Mouse (Mus musculus): ENCODE results near the gene H2al1g.
A peak's percentile ranks its signal among the peaks of the same experiment; 100 is the strongest.
"Not testable (repeated sequence)": the region's sequence is repeated elsewhere in the genome, so short reads cannot be mapped to it uniquely, and the experiment has no call there.

Gene H2al1g

GRCm38 (mm10) chrX:11317956-11318355 is at the start of gene H2al1g:
Gene H2al1g (plus strand): TSS chrX:11318256.
- DNase-seq (ENCODE audit: low spot score in 2 of 2), result not testable (repeated sequence)

- DNase-seq (ENCODE audit: low spot score in 2 of 2), result peak in 1 of 2 experiments; percentile 10
These were observed 49.0 kb upstream of the H2al1g start for GRCm38 (mm10) chrX:11269074-11269473.

- DNase-seq (ENCODE audit: low spot score in 2 of 2), result no peak
These were observed 44.9 kb upstream of the H2al1g start for GRCm38 (mm10) chrX:11273190-11273589.

- DNase-seq (ENCODE audit: low spot score in 2 of 2), result no peak
These were observed 41.0 kb upstream of the H2al1g start for GRCm38 (mm10) chrX:11277083-11277482.

GRCm38 (mm10) chrX:11280741-11281140 is 37.3 kb upstream of the H2al1g start:
- no peak for DNase-seq (ENCODE audit: low spot score in 2 of 2)

- no peak for DNase-seq (ENCODE audit: low spot score in 2 of 2)
These were observed 29.7 kb upstream of the H2al1g start for GRCm38 (mm10) chrX:11288306-11288882.

GRCm38 (mm10) chrX:11289244-11289643 is 28.8 kb upstream of the H2al1g start:
- DNase-seq (ENCODE audit: low spot score in 2 of 2), result no peak

GRCm38 (mm10) chrX:11298957-11299356 is 19.1 kb upstream of the H2al1g start, which contains the start of gene H2al1a:
Gene H2al1a (plus strand): TSS chrX:11299257.
- DNase-seq (ENCODE audit: low spot score in 2 of 2), result not testable (repeated sequence)

GRCm38 (mm10) chrX:11302132-11302531 is 15.9 kb upstream of the H2al1g start, which contains the start of gene H2al1b:
Gene H2al1b (plus strand): TSS chrX:11302432.
- DNase-seq (ENCODE audit: low spot score in 2 of 2), result not testable (repeated sequence)

- DNase-seq (ENCODE audit: low spot score in 2 of 2), result not testable (repeated sequence)
These were observed 12.7 kb upstream of the H2al1g start, which contains the start of gene H2al1c for GRCm38 (mm10) chrX:11305355-11305754. Gene H2al1c (plus strand): TSS chrX:11305655.

- DNase-seq (ENCODE audit: low spot score in 2 of 2), result not testable (repeated sequence)
These were observed 9.5 kb upstream of the H2al1g start, which contains the start of gene H2al1d for GRCm38 (mm10) chrX:11308524-11308923. Gene H2al1d (plus strand): TSS chrX:11308824.

GRCm38 (mm10) chrX:11311634-11312033 is 6.4 kb upstream of the H2al1g start, which contains the start of gene H2al1e:
Gene H2al1e (plus strand): TSS chrX:11311934.
- not testable (repeated sequence) for DNase-seq (ENCODE audit: low spot score in 2 of 2)

GRCm38 (mm10) chrX:11314858-11315257 is 3.2 kb upstream of the H2al1g start, which contains the start of gene H2al1f:
Gene H2al1f (plus strand): TSS chrX:11315158.
- DNase-seq (ENCODE audit: low spot score in 2 of 2), result not testable (repeated sequence)

GRCm38 (mm10) chrX:11321192-11321591 is 3.1 kb downstream of the H2al1g start, which contains the start of gene H2al1h:
Gene H2al1h (plus strand): TSS chrX:11321492.
- DNase-seq (ENCODE audit: low spot score in 2 of 2), result not testable (repeated sequence)

- DNase-seq (ENCODE audit: low spot score in 2 of 2), result not testable (repeated sequence)
These were observed 6.3 kb downstream of the H2al1g start, which contains the start of gene H2al1i for GRCm38 (mm10) chrX:11324359-11324758. Gene H2al1i (plus strand): TSS chrX:11324659.

GRCm38 (mm10) chrX:11327522-11327921 is 9.5 kb downstream of the H2al1g start, which contains the start of gene H2al1j:
Gene H2al1j (plus strand): TSS chrX:11327822.
- DNase-seq (ENCODE audit: low spot score in 2 of 2), result not testable (repeated sequence)

- peak in 1 of 2 experiments; percentile 3 for DNase-seq (ENCODE audit: low spot score in 2 of 2)
These were observed 27.7 kb downstream of the H2al1g start for GRCm38 (mm10) chrX:11345762-11346161.

- DNase-seq (ENCODE audit: low spot score in 2 of 2), result no peak
These were observed 28.7 kb downstream of the H2al1g start for GRCm38 (mm10) chrX:11346756-11347155.

GRCm38 (mm10) chrX:11360823-11361222 is 42.8 kb downstream of the H2al1g start:
- DNase-seq (ENCODE audit: low spot score in 2 of 2), result no peak

- DNase-seq (ENCODE audit: low spot score in 2 of 2), result no peak
These were observed 43.2 kb downstream of the H2al1g start for GRCm38 (mm10) chrX:11361261-11361660.

- DNase-seq (ENCODE audit: low spot score in 2 of 2), result no peak
These were observed 45.8 kb downstream of the H2al1g start for GRCm38 (mm10) chrX:11363890-11364289.

GRCm38 (mm10) chrX:11365151-11365550 is 47.1 kb downstream of the H2al1g start:
- DNase-seq (ENCODE audit: low spot score in 2 of 2), result no peak

All from right cerebral cortex, postnatal 36 days (tissue).